Mouse (Mus musculus) urinary bladder, adult 18-20 months (tissue): ENCODE results near the gene Unc93a2.
"Not testable (repeated sequence)": the region's sequence is repeated elsewhere in the genome, so short reads cannot be mapped to it uniquely, and the experiment has no call there.

Source experiments
- DNase-seq, 2 experiments: peaks; one replicate each; pipeline ENCODE4 v3.0.0; 2022; ENCODE audit warnings: low spot score in 2 of 2, mixed read lengths in 2 of 2

Gene Unc93a2

DNA sequence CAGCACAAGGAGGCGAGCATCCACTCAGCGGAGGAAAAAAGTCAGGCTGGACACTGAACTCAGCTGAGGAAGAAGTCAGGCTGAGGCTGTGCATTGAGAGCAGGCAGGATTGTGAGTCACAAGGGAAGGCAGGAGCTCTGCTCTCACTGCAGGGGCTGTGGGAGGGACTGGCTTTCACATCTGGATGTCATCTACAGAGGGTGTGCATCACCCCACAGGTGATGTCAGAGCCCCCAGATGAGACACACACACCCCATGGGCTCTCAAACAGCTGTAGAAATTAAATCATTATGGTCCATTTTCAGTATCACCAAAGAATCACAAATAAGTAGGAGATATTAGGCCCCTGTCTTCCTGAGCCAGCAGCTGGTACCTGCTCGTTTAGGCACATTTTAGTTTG lies at the start of gene Unc93a2:
Gene Unc93a2, minus strand, starts transcription at position 101 of the 400 bp plus-strand sequence.
- DNase-seq, result not testable (repeated sequence)

DNA sequence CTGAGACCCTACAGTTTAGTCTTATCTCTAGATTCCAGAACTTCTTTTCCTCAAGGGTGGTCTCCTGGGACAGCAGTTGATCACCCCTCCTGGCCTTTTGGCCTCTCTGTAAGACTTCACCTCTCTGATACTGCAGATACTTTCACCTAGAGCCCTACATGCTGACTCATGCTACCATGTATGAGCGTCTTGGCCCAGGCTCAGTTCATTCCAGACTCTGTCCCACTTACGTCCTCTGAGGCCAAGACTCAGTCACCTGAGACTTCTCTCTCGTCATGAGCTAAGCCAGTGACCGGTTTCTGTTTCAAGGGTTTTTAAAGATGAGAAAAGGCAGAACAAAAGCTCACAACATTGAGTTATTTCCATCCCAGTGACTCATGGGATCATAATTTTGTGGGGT lies 48.9 kb upstream of the Unc93a2 start:
- DNase-seq, result not testable (repeated sequence)

DNA sequence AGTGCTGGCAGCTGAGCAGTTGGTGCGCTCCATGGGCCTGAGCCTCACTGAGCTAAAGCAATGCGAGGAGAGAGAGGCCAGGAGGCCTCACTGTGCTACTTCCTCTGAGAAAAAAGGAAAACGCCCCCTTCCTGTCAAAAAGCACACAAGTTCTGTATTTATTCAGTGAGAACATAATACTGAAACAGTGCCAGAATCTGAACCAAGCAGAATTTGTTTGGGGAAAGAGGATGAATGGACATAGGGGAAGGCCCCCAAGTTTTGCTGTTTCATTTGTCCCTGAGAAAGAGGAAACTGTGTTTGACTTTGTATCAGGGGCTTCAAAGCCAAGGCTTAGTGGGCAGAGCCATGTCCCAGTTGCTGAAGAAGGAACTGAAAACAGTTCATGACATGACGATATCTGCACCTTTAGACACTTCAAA lies 45.0 kb upstream of the Unc93a2 start:
- DNase-seq, result not testable (repeated sequence)

- DNase-seq, result not testable (repeated sequence)
Measured at GRCm38 (mm10) chr17:7420191-7420973, 35.1 kb upstream of the Unc93a2 start.

- not testable (repeated sequence) for DNase-seq
Measured at GRCm38 (mm10) chr17:7414601-7415310, 29.5 kb upstream of the Unc93a2 start.

- DNase-seq, result not testable (repeated sequence)
Measured at GRCm38 (mm10) chr17:7413336-7413735, 28.1 kb upstream of the Unc93a2 start.

DNA sequence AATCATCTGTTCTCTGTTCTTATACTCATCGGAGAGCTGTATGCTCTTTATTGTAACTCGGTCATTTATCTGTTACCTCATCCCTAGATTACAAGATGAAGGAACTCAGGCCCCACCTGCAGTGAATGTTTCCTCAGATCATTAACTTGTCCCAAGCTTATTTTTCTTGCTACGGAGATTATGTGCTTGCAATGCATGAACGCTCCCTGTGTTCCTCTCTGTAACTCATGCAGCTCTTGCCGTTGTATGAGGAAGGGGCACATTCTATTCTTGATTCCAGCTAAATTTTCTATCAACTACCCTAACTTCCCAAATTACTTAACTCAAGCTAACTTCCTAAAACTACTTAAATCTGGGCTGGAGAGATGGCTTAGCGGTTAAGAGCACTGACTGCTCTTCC lies 14.5 kb upstream of the Unc93a2 start:
- DNase-seq, result not testable (repeated sequence)

DNA sequence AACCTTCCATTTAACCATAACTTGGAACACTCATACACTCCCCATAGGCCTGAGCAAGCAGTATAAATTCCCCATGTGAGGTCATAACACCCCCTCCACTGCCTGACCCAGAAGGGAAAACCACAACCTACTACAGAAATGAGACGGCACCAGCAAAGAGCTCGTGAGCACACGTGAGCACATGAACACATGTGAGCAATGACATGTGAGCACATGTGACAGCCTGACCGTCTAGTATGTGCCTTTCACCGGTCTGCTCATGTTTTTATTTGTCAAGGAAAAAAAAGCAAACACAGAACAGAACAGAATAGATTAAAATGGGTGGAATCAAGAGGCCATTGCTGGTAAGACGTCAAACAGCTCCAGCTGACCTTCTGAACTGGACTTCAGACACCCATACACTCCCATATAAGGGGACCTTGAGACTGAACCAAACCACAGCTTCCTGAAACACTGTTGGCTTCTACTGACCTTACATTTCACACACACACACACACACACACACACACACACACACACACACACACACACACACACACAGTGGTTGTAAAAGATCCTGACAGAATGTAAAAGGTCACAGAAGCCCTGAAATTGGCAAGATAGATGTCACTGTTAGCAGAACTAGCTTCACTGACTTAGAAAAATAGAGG lies 13.1 kb upstream of the Unc93a2 start:
- not testable (repeated sequence) for DNase-seq

- DNase-seq, result not testable (repeated sequence)
Measured at GRCm38 (mm10) chr17:7397079-7397478, 11.8 kb upstream of the Unc93a2 start.

DNA sequence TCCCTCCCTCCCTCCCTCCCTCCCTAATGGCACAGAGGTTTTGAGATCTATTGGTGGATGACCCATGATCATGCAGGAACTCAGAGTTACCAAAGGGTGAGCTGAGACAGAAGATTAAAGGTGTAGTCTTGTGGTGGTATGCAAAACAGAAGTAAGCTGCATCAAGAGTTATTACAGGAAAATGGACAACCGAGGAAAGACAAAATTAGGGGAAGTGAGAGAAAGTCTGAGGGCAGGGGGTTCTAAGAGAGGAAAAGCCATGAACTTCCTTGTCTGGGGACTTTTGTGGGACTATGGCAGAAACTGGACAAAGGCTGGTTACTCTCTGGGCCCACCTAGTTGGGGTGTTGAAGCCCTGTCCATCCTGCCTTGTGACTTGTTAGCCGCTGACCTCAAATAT lies 11.0 kb upstream of the Unc93a2 start:
- not testable (repeated sequence) for DNase-seq

GRCm38 (mm10) chr17:7395671-7396070 lies 10.4 kb upstream of the Unc93a2 start:
- DNase-seq, result not testable (repeated sequence)

DNA sequence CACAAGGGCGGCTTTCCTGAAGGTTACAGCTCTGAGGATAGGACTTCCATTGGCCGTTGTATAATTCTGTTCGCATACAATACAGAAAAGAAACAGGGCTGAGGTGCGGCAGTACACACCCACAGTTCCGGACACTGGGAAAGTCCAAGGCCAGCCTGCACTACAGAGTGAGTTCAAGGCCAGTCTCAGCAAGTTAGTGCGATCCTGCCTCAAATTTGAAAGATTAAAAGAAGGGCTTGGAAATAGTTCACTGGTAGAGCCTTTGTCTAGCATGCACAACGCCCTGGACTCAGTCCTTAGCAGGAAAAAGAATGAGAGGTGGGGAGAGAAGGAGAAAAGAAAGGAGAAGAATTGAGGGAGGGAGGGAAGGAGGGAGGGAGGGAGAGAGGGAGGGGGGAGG lies 9.9 kb upstream of the Unc93a2 start:
- not testable (repeated sequence) for DNase-seq

DNA sequence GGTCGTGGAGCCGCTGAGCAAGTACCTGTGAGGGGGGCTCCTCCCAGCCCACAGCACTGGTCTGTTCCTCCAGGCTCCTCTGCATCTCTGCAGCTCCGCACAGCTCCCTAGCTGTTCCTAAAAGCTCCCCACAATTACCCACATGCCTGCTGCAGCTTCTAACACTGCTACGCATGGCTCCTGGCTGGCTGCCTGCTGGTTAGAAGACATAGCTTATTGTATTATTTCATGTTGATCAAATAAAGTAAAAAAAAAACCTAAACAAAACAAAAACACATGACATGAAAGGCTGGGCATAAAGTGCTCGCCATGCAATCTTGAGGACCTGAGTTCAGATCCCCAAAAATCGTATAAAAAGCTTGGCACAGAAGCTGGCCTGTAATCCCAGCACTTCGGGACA lies 4.6 kb upstream of the Unc93a2 start:
- DNase-seq, result not testable (repeated sequence)

DNA sequence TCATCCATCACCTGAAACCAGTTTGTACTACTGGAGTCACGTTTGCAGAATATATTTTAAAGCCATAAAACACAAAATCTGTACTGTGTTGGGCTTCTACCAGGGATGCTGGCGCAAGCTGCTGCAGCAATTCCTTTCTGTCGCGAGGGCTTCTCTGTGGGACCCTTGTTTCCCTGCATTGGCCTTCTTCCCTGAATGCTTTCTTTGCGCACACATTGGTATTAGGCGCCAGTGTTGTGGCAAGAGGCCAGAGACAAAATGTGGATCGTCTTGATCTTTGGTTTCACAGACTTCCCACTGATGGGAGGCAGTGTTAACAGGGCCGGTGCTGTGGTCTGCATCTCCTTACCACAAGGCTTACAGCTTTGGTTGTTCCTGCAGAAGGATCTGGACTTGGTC lies 3.7 kb upstream of the Unc93a2 start:
- DNase-seq, result not testable (repeated sequence)

- not testable (repeated sequence) for DNase-seq
Measured at GRCm38 (mm10) chr17:7388341-7388957, 3.2 kb upstream of the Unc93a2 start.

GRCm38 (mm10) chr17:7386016-7386415 lies 752 bp upstream of the Unc93a2 start:
- not testable (repeated sequence) for DNase-seq

DNA sequence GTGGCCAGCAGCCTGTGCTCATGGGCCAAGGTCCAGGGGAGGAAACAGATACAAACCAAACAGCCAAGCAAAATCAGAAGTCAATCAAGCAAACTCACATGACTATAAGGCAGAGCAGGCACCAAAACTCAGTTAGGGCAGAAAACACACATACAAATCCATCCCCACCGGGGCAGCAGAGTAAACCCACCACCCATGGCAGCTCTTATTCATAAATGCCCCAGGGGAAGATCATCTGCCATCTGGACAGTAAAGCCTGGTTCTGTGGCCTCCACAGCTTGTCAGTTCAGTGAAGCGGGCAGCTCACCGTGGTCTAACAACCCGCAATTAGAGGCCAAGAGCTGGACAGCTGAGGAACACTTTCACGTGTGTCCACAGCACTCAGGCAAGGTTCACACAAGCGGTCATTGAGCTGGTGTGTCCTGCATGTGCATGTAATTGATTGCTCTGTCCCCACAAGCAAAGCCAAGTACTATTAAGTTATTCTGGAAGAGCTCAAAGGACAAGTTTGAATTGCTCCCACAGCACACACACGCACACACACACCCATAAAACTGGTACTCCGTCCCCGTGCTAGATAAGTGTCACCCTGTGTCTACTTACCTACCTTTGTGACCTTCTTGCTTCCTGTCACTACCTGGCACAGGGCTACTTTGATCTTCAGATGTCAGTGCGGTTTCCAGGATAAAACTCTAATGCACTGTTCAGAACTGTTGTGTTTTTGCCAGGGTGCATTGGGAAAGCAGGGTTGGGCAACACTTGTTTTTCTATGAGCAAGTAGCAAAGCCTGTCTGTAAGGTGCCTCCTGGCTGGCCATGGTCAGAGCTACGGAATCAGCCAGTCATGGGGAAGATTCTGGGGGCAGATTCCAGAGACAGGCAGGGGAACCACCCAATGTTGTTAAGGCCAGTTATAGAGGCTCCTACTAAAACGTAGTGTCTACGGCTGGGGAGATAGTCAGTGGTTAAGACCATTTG lies 1.8 kb downstream of the Unc93a2 start:
- DNase-seq, result not testable (repeated sequence)

DNA sequence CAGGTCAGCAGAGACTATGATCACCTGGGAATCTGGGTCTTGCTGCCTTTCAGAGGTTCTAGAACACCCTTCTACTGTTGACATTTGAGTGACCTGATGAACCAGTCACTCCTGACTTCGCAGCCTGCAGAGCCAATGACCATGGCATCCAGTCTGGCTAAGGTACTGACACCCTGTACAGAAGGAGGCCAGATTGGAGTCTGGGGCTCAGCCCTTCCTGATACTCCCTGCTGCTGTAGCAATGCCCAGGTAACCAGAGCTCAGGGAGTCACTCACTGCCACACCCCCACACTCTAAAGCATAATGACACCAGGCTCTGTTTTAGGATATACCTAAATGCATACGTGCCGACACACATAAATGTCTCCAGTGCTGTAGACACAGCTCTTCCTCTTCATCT lies 2.6 kb downstream of the Unc93a2 start:
- not testable (repeated sequence) for DNase-seq

- not testable (repeated sequence) for DNase-seq
Measured at GRCm38 (mm10) chr17:7377907-7378306, 7.4 kb downstream of the Unc93a2 start.

GRCm38 (mm10) chr17:7376951-7377700 lies 8.1 kb downstream of the Unc93a2 start:
- not testable (repeated sequence) for DNase-seq
